Mouse (Mus musculus): ENCODE data around the gene Ifih1.

Ifih1 gene

GRCm38 (mm10) chr2:62630446-62630845 lies 15.6 kb downstream of the Ifih1 start:
- peak; percentile 36 for DNase-seq

GRCm38 (mm10) chr2:62628356-62628755 lies 17.7 kb downstream of the Ifih1 start:
- DNase-seq, result no peak

DNA sequence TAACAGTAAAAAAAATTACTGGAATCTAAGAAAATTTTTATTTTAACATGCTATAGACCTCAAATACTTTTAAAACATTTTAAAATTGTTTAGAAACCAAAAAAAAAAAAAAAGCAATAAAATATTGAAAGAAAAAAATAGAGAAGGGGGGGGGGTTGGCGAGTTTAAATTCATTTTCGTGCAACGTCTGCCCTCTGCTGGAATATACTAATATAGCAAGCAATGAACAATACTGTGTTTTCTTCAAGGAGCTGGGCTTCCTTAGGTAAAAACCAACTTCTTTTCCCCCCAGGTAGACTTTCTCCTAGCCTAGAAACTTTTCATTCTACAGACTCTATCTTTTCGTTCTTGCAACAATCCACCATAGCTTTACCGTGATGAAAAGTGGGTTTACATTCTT lies 18.3 kb downstream of the Ifih1 start:
- peak; percentile 23 for DNase-seq

DNA sequence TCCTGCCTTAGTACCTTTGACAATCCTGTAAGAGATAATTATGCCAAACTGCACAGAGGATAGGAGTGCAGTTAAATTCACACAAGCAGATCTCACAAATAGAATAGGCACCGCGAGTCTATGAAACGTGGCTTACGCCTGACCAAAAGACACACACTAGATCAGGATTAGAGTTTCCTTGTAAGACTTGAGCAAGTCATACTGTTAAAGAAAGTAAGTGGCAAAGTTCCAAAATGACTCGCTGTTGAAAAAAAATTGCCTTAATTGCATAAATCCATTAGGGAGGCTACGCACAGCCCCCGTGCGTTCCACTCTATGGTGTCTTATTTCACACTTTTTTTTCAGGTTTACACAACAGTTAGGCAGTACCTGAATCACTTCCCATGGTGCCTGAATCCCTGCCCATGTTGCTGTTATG lies 23.0 kb downstream of the Ifih1 start:
- DNase-seq, result no peak

GRCm38 (mm10) chr2:62619679-62620078 lies 26.4 kb downstream of the Ifih1 start:
- DNase-seq, result no peak

- no peak for DNase-seq
Observed at GRCm38 (mm10) chr2:62618934-62619341, 27.1 kb downstream of the Ifih1 start.

- no peak for DNase-seq
Observed at GRCm38 (mm10) chr2:62613133-62613532, 32.9 kb downstream of the Ifih1 start.

DNA sequence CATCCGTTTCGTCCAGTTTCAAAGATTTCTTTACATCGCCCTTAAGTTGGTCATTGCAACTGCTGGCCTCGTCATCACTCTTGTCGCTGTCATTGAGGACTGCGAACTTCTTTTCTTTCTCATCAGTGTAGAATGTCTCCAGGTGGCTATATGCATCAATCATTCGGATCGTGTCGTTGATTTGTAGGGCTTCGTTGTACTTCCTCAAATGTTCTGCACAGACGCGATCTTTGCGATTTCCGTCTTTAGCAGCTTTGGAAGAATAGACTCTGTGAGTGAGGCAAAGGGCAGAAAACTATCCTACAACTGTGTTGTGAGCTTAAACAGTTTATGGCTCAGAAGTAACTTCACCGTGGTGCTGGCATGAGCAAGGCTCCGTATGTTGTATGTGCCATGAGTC lies 39.9 kb downstream of the Ifih1 start:
- DNase-seq, result no peak

GRCm38 (mm10) chr2:62603530-62603929 lies 42.5 kb downstream of the Ifih1 start:
- DNase-seq, result no peak

- no peak for DNase-seq
Observed at GRCm38 (mm10) chr2:62596586-62596985, 49.5 kb downstream of the Ifih1 start.

DNA sequence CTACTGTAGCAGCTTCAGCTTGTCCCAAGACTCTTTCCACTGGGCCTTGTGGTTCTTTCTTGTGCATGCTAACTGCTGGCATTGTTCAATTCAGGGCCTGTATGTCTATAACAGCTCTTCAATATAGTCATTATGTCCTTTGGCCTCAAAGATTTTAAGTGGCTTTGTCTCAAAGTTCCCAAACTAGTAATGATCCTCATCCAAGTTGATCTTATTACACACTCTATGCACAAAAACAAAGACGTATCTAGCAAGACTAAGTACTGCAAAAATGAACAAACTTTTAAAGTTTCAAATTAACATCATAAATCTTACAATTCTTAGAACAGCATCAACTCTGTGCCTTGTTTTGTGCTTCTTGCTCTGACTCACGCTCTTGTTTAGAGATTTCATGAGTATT lies 51.6 kb downstream of the Ifih1 start:
- no peak for DNase-seq

DNA sequence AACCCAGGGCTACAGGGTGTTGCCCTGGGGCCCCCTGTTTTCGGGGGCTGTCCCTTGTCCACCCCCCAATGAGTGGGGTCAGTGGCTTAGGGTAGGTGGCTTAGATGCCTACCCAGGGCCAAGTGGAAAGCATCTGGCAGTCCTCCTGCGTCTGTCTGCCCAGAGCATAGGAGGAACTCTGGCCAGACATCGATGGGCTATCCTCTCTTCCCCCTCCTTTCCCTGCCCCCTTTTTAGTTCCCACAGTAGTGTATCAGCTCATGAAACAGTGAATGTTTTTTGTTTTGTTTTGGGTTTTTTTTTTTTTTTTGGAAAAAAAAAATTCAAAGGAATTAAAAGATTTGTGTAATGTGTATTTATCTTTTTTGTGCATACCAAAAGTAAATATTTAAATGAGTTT lies 54.5 kb downstream of the Ifih1 start:
- DNase-seq, result no peak

GRCm38 (mm10) chr2:62589333-62589732 lies 56.7 kb downstream of the Ifih1 start:
- no peak for DNase-seq

DNA sequence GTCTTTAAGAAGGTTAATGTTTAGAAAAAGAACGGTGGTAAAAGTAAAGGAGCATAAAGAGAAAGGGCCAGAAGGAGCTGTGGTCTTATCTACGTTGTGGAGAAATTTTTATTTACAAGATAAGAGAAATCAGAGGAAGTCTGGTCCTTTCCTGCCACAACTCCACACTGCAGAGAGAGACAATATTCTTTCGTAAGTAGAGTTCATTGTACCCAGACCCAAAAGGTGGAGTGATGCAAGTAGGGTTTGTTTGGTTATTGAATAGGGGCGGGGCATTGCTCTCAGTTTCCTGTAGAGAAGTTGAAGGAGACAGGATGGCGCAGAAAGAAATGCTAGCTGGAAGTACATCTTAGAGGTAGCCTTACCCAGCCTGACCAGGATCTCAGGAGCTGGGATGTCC lies 60.3 kb downstream of the Ifih1 start:
- DNase-seq, result no peak

DNA sequence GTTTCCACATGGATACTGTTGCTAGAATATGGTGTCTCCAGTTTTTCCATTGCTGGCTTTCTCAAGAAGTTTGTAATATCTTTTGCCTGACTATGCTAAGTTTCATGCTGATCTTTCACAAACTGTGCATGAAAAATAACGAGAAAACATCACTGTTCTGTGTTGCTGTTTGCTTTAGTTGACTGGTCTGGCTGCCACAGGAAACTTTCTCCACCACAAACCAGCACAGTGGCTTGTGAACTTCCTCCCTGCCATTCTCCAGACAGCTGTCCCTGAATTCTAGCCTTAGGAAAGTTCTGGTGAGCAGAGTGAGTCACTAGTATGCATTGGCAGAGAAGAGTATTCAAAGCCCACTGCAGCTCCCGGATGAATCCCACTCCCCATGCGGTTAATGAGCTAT lies 71.1 kb downstream of the Ifih1 start:
- DNase-seq, result no peak

GRCm38 (mm10) chr2:62574250-62574649 lies 71.8 kb downstream of the Ifih1 start:
- no peak for DNase-seq

GRCm38 (mm10) chr2:62573753-62574159 lies 72.3 kb downstream of the Ifih1 start, which contains the start of gene Fap:
Gene Fap (minus strand): TSS chr2:62574075.
- peak; percentile 9 for DNase-seq

GRCm38 (mm10) chr2:62573099-62573752 lies 72.8 kb downstream of the Ifih1 start:
- no peak for DNase-seq

DNA sequence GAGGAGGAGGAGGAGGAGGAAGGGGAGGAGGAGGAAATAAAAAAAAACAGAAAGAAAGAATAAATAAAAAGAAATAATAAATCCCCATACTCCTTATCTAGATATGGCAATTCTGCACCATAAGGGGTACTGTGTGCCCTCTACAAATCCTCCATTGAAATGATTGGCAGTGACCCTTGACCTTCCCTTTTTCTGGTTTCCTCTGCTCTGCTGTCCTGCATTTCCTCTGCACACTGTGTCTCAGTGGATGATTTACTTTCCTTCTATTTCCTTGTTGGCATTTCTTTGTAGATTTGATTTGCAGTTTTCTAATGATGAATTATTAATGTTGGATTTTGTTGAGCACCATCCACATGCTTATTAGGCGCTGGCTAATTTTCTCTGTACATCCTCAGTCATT lies 81.4 kb downstream of the Ifih1 start:
- no peak for DNase-seq

DNA sequence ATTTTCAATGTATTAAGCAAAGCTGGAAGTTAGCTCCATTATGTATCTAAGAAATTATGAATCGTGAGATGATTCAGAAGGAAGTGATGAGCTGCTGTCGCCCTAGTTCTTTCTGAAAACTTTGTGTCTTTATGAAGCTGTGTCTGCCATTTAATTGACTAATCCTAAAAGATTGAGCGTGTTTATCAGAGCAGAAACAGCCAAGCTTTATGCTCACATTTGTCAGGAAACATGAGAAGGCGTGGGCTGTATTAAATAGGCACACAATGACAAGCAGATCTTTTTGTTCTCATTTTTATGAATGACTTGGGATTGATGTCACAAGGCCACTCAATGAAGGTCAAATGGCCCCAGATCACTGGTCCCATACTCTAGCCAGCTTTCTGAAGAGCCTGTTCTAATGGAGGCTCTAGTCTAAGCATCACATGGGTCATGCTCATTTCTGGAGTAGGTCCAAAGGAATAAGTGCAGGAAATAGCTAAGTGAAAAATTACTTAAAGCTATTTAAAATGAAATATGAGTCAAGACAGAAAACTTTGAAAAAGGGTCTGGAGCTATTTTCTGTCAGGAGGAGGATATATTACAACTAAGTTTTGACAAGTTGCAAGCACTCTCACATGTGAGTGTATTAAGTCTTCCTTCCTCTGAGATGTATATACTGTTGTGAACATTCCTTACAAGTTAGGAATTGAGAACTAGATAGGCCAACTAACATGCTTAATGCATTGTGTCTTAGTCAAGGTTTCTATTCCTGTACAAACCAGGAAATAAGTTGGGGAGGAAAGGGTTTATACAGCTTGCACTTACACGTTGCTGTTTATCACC lies 83.2 kb downstream of the Ifih1 start:
- DNase-seq, result no peak

GRCm38 (mm10) chr2:62557417-62557816 lies 88.6 kb downstream of the Ifih1 start:
- no peak for DNase-seq

DNA sequence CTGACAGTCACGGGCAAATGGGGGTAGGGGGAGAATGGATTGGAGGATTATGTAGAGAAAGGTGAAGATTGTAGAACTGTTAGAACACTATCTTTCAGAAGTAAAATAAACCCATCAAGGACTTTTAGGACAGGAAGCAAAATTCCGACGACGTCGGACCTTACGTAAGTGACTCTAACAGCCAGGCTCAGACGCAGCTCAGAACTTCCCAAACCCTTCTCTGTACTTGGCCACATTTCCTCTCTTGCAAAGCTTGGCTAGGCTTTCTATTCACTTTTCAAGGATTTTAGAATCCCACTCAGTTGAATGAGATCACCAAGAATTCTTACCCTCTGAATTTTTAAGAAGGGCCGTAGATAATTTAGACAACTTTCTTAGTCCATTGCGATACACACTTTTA lies 89.7 kb downstream of the Ifih1 start:
- DNase-seq, result no peak

- DNase-seq, result no peak
Observed at GRCm38 (mm10) chr2:62549659-62550058, 96.4 kb downstream of the Ifih1 start.

DNA sequence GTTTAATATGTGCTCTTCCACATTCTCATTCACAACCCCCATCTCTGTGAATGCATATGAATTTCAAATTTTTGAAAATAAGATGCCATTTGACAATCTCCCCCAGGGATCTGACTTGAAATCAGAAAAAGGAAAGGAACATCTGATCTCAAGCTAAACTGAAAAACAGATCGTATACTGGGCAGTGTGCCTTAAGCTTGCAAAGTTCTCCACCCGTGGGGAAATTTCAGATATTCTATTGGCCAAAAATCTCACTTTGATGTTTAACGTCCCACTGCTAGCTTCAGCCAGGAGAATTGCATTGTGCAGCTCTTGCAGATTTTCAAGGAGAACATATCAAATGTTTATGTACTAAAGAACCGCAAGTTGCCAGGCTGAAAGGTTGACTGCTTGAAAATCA lies 96.9 kb downstream of the Ifih1 start:
- no peak for DNase-seq

GRCm38 (mm10) chr2:62548104-62548503 lies 98.0 kb downstream of the Ifih1 start:
- no peak for DNase-seq
